Mouse (Mus musculus) brain, embryonic 14.5 days (tissue): ENCODE data around the gene Rab42. TPM values are rescaled to one million over a fixed set of nuclear protein-coding genes. Genes with fewer than 3 reads are reported as not detected.

Source experiments
- DNase-seq: peaks from one replicate; pipeline ENCODE4 v3.0.0-alpha.2; 2011; ENCODE audit warnings: low read depth
- CTCF ChIP-seq: fragments of 200-500 bp; IDR thresholded peaks from 2 replicates; pipeline ENCODE4 v1.5.1; 2012; ENCODE audit warnings: inconsistent platforms, mild to moderate bottlenecking, moderate library complexity, borderline replicate concordance; ENCODE audit not compliant: insufficient read depth, insufficient read length; ENCODE audit errors: extremely low read depth
- POLR2A ChIP-seq: fragments of 200-500 bp; IDR thresholded peaks from 2 replicates; pipeline ENCODE4 v1.6.1; 2012; ENCODE audit warnings: mild to moderate bottlenecking, inconsistent platforms, borderline replicate concordance; ENCODE audit not compliant: poor library complexity, insufficient read depth, insufficient read length, severe bottlenecking; ENCODE audit errors: extremely low read depth
- polyA plus RNA-seq: library from polyadenylated mRNA; depleted of rRNA; stranded (reverse); fragments of >200 nt; gene quantifications from 2 replicates; pipeline ENCODE4 v1.2.3, GENCODE M21; 2012; rRNA removed

Gene Rab42
- 0.66 and 0.82 TPM in 2 replicates for polyA plus RNA-seq

DNA sequence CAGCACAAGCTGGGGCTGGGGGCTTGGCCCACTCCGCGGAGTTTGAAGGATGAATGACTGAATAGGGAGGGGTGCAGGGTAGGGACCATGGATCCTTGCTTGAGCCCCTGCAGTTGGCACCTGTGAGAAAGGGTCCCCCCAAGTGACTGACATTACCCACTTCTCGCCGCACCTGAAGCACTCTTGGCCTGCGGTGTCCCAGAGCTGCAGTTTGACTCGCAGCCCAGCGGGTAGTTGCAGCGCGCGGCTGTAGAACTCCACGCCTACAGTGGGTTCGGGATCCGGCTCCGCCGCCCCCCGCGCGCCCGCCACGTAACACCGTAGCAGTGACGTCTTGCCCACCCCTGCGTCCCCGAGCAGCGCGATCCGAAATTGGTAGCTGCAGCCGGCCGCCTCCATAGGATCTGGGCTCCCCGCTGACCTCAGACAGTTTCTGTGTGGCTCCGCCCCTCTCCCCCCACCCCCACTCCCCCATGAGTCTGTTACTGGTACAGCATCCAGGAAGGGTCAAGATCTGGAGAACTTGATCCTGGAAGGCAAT lies at the start of gene Rab42:
Gene Rab42, minus strand, starts transcription at position 447 of the 541 bp plus-strand sequence.
- TF ChIP-seq POLR2A = no peak
- TF ChIP-seq CTCF = no peak
- DNase-seq = peak; percentile 39

- no peak for TF ChIP-seq CTCF
- no peak for TF ChIP-seq POLR2A
- peak; percentile 15 for DNase-seq
Measured at GRCm38 (mm10) chr4:132352739-132353138, 49.6 kb upstream of the Rab42 start.

- TF ChIP-seq POLR2A (no peak), CTCF (no peak)
- DNase-seq = no peak
Measured at GRCm38 (mm10) chr4:132351401-132351800, 48.2 kb upstream of the Rab42 start.

GRCm38 (mm10) chr4:132350854-132351253 lies 47.7 kb upstream of the Rab42 start:
- no peak for TF ChIP-seq POLR2A
- no peak for TF ChIP-seq CTCF
- no peak for DNase-seq

DNA sequence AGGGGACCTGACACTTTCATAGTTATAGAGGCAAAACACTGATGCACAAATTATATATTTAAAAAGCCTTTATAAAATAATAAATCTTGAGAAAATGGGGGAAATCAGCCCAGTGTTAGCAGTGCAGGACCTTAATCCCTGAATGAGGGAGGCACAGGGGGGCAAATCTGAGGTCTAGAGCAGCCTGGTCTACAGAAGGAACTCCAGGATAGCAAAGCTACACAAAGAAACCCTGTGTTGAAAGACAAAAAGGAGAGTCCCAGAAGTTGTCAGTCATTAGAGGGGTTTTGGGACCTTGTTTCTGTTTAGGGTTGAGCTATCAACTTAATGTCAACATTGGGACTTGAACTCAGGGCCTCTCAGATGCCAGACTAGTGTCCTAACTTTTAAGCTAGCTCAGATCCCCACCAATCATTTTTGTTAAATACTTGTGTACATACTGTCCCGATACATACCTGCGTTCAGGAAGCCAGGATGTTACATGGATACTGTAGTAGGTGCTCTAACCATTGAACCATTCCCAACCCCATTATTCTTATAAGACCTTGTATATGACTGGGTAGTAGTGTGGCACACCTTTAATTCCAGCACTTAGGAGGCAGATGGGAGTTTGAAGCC lies 47.0 kb upstream of the Rab42 start:
- TF ChIP-seq CTCF (no peak), POLR2A (no peak)

GRCm38 (mm10) chr4:132349495-132350122 lies 46.4 kb upstream of the Rab42 start:
- TF ChIP-seq POLR2A (no peak), CTCF (no peak)
- no peak for DNase-seq

More for the DNA sequence above, 47.0 kb upstream of the Rab42 start:
- no peak for DNase-seq

DNA sequence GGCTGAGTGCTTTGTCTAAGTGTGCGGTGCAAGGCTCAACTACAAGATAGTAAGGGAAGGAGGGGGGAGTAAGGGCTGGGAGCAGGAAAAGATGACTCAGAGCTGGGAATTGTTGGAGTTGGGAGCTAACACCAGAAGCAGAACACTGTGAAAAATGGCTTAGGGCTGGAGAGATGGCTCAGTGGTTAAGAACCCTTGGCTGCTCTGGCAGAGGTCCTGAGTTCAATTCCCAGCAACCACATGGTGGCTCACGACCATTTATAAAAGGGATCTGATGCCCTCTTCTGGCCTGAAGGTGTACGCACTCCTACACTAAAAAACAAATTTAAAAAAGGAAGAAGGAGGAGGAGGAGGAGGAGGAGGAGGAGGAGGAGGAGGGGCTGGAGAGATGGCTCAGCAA lies 43.5 kb upstream of the Rab42 start:
- no peak for DNase-seq
- TF ChIP-seq CTCF (no peak), POLR2A (no peak)

DNA sequence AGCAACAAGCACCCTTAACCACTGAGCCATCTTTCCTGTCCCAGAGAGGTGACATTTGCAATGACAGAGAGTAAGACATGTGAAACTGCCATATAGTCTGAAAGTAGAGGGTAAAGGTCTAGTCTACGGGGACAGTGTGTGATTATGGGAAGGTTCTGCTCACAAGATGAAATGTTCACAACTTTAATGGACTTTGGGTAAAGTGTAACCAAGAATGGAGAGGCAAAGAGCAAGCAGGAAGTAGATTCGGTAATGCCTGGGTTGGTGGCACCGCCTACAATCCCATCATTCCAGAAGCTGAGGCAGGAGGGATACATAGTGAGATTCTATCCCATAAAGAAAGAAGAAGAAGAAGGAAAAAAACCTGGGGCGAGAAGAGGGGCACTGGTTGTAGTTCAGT lies 43.1 kb upstream of the Rab42 start:
- TF ChIP-seq POLR2A (no peak), CTCF (no peak)
- DNase-seq = no peak

DNA sequence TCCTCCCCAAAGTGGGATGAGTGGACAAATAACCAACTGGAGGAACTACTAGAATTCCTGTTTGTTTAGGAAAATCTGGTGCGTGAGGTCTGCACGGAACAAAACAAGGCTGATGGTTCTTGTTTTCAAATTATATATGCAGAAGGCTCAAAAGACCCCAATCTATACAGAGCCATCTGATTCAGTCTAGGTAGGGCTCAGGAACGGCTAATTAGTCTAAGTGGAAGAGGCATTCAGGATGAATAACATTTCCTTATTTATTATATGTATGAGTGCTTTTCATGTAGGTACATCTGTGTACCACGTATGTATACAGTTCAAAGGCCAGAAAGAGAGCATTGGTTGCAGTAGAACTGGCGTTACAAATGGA lies 42.6 kb upstream of the Rab42 start:
- TF ChIP-seq CTCF (no peak), POLR2A (no peak)
- no peak for DNase-seq

DNA sequence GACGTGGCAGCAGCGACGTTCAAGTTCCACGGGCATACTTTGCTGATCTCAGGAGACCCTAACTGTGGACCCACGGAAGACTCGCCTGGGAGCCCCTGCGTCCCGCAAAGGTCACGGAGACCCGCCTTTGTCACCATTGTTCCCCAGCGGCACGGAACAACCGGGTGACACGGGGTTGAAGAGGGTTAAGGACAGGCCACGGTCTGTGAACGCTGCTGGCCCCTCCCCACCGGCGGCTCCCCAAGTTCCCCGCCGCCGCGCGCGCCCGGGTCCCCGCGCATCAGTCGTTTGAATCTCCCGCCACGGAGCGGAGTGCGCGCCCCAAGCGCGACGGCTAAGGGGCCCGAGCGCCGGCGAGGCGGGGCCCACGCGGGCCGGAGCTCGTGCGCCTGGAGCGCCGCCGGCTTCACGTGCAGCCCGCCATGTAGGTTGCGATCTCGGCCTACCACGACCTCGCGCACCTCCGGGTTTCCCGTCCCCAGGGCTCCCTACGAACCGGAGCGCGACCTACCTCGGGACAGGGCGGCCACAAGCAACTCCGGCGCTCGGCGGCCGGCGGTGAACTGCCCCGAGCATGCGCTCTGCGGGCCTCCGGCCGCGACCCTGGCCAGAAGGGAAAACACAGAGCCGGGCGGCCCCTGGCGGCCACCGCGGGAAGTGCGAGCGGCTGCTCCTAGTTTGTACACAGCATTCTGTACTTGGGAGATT lies 42.1 kb upstream of the Rab42 start:
- DNase-seq = peak; percentile 93
- TF ChIP-seq CTCF (peak; percentile 96), POLR2A (peak; percentile 82)

DNA sequence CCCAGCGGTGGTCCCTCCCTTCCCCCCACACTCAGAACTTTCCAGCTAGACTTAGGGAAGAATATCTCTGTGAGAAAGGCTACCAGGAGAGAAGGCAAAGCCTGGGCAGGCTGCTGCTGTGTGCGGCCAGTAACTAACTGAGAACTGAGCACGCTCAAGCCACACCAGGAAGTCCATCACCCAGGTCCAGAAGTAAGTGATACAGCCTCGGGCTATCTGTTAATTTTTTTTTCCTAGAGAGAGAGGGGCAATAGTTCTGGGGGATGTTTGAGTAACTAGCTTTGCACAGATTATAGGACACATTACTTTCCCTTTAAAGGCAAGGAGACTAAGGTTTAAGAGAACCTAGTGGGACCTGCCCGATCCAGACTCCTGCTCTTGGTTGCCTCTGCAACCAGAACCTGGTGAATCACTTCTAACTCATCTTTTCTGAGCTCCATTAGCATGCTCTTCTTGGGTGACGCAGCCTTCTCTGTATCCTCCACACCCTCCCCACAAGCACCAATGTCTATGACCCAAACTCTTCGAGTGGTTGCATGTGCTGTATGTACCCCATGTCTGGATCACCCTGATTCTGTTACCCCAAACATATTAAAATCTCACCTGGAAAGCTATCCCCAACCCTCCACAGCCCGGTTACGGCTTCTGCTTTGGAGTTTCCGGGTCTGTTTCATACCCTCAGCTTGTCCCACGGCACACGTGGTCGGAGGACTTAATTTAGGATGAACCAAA lies 41.4 kb upstream of the Rab42 start:
- DNase-seq = no peak
- no peak for TF ChIP-seq CTCF
- TF ChIP-seq POLR2A = no peak

GRCm38 (mm10) chr4:132341451-132341850 lies 38.3 kb upstream of the Rab42 start:
- no peak for DNase-seq
- no peak for TF ChIP-seq CTCF

GRCm38 (mm10) chr4:132338943-132339342 lies 35.8 kb upstream of the Rab42 start:
- DNase-seq = no peak

More at GRCm38 (mm10) chr4:132338943-132339342, 35.8 kb upstream of the Rab42 start:
- TF ChIP-seq CTCF (no peak), POLR2A (no peak)
